ENCODE assay signal across 18 mouse cellular contexts in the genomic region with DNA sequence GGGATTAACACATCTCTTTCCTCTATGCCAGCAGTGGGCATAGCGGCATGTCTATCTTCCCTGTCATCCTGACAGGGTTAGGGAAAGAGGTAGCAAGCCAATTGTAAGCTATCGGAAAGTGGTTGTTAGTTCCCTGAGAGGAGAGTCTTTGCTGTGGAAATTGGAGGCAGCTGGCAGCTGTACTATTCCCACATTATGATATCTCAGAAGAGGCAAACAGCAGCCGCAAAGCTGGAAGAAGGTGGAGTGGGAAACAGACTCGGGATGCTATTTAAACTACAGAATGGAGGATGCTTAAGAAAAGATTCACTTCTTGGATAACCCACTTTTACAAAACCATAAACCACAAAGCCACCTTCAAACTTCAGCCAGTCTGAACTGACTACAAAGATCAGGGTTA.
DNase-seq lines count a peak whose midpoint lies in the region; ATAC-seq and TF ChIP-seq lines count a peak whose summit lies in the region.
"Had no signal": no experiment of that assay in that cellular context is flagged by ENCODE, and none has a peak within 500 bp of the region (broad histone marks: within the 10 kb centered on the region; RNA-seq: fewer than 3 reads in every experiment).

No protein-coding gene starts in this region.

- H3K36me3 ChIP-seq in liver, adult 2 months (ENCODE audit: control insufficient read depth, insufficient read depth, low read length): no peaks in the 10 kb centered on the region
- no peaks in the 10 kb centered on the region for H3K36me3 ChIP-seq in liver, embryonic 12.5 days
- H3K36me3 ChIP-seq in hindbrain, embryonic 11.5 days (ENCODE audit: control insufficient read depth, insufficient read depth, low read length): no peaks in the 10 kb centered on the region

- no peak for ATAC-seq in liver, embryonic 12.5 days
- ATAC-seq in hindbrain, embryonic 11.5 days (ENCODE audit: low FRiP score): no peak
- ATAC-seq: forebrain, embryonic 13.5 days; forebrain, embryonic 15.5 days; forebrain, postnatal 0 days had no signal

- no peak for TF ChIP-seq POLR2A in liver, adult 2 months (IDR thresholded peaks at IDR 0.05; ENCODE audit: extremely low read depth, insufficient read depth, low read length)

- WGBS in liver, adult 2 months: 87% methylated on average over 4 of the region's 4 CpGs
- 85% methylated on average over 4 of the region's 4 CpGs for WGBS in liver, embryonic 12.5 days (ENCODE audit: insufficient replicate concordance)
- 94% methylated on average over 4 of the region's 4 CpGs for WGBS in hindbrain, embryonic 11.5 days

- peaks cover 9% of the 10 kb centered on the region for H3K79me2 ChIP-seq in liver, adult 2 months (ENCODE audit: control insufficient read depth, insufficient read depth, low read length)

- no peaks in the 10 kb centered on the region for H3K27me3 ChIP-seq in liver, adult 2 months (ENCODE audit: control insufficient read depth, insufficient read depth, low read length)
- no peaks in the 10 kb centered on the region for H3K27me3 ChIP-seq in liver, embryonic 12.5 days (replicated peaks)
- H3K27me3 ChIP-seq in hindbrain, embryonic 11.5 days (ENCODE audit: control insufficient read depth, insufficient read depth, low read length): no peaks in the 10 kb centered on the region
- H3K27me3 ChIP-seq: embryonic facial prominence, embryonic 12.5 days; forebrain, embryonic 13.5 days; forebrain, embryonic 15.5 days had no signal

- peak overlapping the region; percentile 23 for H3K27ac ChIP-seq in liver, adult 2 months (replicated peaks; ENCODE audit: insufficient read depth, low read depth, low read length)
- no peak overlapping the region for H3K27ac ChIP-seq in liver, embryonic 12.5 days
- H3K27ac ChIP-seq in hindbrain, embryonic 11.5 days (ENCODE audit: low read depth, low read length): no peak overlapping the region
- H3K27ac ChIP-seq: embryonic facial prominence, embryonic 10.5 days; embryonic facial prominence, embryonic 12.5 days; forebrain, embryonic 13.5 days; forebrain, embryonic 15.5 days had no signal

- no peak overlapping the region for H3K4me3 ChIP-seq in liver, adult 2 months (ENCODE audit: insufficient read depth, low read depth, low read length)
- no peak overlapping the region for H3K4me3 ChIP-seq in liver, embryonic 12.5 days
- no peak overlapping the region for H3K4me3 ChIP-seq in hindbrain, embryonic 11.5 days (ENCODE audit: low read depth, low read length)
- H3K4me3 ChIP-seq: embryonic facial prominence, embryonic 10.5 days; embryonic facial prominence, embryonic 12.5 days; forebrain, embryonic 13.5 days; forebrain, embryonic 15.5 days had no signal

- H3K4me1 ChIP-seq in liver, adult 2 months (ENCODE audit: control insufficient read depth, insufficient read depth, low read length): peaks cover 13% of the 10 kb centered on the region
- no peaks in the 10 kb centered on the region for H3K4me1 ChIP-seq in liver, embryonic 12.5 days
- H3K4me1 ChIP-seq in hindbrain, embryonic 11.5 days (replicated peaks; ENCODE audit: control insufficient read depth, insufficient read depth, low read length): no peaks in the 10 kb centered on the region
- H3K4me1 ChIP-seq: embryonic facial prominence, embryonic 10.5 days; embryonic facial prominence, embryonic 12.5 days; forebrain, embryonic 13.5 days; forebrain, embryonic 15.5 days had no signal

- no peak for TF ChIP-seq CTCF in liver, adult 2 months (IDR thresholded peaks at IDR 0.05; ENCODE audit: low read depth, low read length)

- no peak for DNase-seq in liver, adult 2 months (ENCODE audit: extremely low read depth, low read depth, low spot score)
- DNase-seq in right cerebral cortex, adult 18-20 months: peak; percentile 23
- no peak for DNase-seq in right cerebral cortex, postnatal 4 days
- no peak for DNase-seq in hindbrain, embryonic 11.5 days (ENCODE audit: low spot score)
- DNase-seq: adrenal gland, adult 2 months; adrenal gland, postnatal 10 days; adrenal gland, postnatal 25 days; cerebellum, adult 11-12 months; cerebellum, adult 2 months; cerebellum, adult 9-10 months; cerebellum, postnatal 10 days; cerebellum, postnatal 25 days; forebrain, postnatal 0 days had no signal

- no peak overlapping the region for H3K4me2 ChIP-seq in liver, embryonic 12.5 days
- H3K4me2 ChIP-seq in hindbrain, embryonic 11.5 days (replicated peaks; ENCODE audit: low read depth, low read length): no peak overlapping the region
- H3K4me2 ChIP-seq: embryonic facial prominence, embryonic 12.5 days; forebrain, embryonic 13.5 days; forebrain, embryonic 15.5 days had no signal

- no peak overlapping the region for H3K9ac ChIP-seq in liver, adult 2 months (ENCODE audit: low read depth, low read length)
- H3K9ac ChIP-seq in liver, embryonic 12.5 days: no peak overlapping the region
- no peak overlapping the region for H3K9ac ChIP-seq in hindbrain, embryonic 11.5 days (ENCODE audit: low read depth, low read length)
- H3K9ac ChIP-seq: embryonic facial prominence, embryonic 12.5 days; forebrain, embryonic 13.5 days; forebrain, embryonic 15.5 days; forebrain, postnatal 0 days had no signal

- H3K9me3 ChIP-seq in liver, embryonic 12.5 days (replicated peaks): no peaks in the 10 kb centered on the region
- no peaks in the 10 kb centered on the region for H3K9me3 ChIP-seq in hindbrain, embryonic 11.5 days (ENCODE audit: control insufficient read depth, low read length)
- H3K9me3 ChIP-seq: embryonic facial prominence, embryonic 10.5 days; embryonic facial prominence, embryonic 12.5 days; forebrain, embryonic 15.5 days had no signal
